Mouse (Mus musculus) kidney, adult 2 months (tissue): ENCODE measurements around the gene Ryr3.

Experiments
- CTCF ChIP-seq: fragments of 200-500 bp; conservative IDR thresholded peaks from 2 replicates; pipeline ENCODE4 v1.5.1; 2011; ENCODE audit warnings: low read depth, mild to moderate bottlenecking, control low read depth, low read length, moderate library complexity, mixed read lengths; ENCODE audit not compliant: insufficient read depth, insufficient read length
- POLR2A ChIP-seq: fragments of 200-500 bp; IDR thresholded peaks from one replicate; pipeline ENCODE4 v1.6.1; 2011; ENCODE audit warnings: low read depth, low read length, control low read depth

DNA sequence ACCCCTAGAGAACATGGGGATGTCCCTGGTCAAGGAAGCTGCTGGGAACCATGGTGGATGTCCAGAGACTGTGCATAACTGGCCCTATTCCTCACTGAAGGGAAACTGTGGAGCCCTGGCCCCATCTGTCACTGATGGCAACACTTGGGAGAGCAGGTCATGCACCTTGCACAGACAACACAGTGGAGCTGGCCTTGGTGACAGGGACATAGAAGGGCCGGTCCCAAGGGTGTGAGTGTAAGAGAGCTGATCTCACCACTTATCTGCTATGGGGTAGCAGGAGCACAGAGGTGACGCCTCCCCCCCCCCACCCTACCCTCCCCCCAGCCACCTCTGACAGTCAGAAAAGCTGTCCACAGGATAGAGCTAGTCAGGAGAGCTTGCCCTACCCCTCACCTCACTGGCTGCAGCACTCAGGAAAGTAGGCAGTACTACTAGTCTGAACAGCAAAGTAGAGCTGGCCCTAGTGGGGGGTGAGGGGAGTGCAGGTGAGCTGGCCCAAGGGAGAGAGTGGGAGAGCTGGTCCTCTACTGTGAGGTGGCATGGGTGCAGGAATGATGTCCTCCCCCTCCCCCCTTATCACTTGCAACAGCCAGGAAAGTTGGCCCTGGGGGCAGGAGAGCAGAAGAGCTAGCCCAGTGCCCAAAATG, 17.7 kb downstream of the Ryr3 start:
- TF ChIP-seq CTCF, result no peak
- no peak for TF ChIP-seq POLR2A
